Mouse (Mus musculus): ENCODE measurements at regions not wholly inside any gene's neighbourhood (a gene's known extent, or its start where the extent isn't known, plus 50 kb on each side); places are given as distances from the start of the nearest gene placed in this dataset.

DNA sequence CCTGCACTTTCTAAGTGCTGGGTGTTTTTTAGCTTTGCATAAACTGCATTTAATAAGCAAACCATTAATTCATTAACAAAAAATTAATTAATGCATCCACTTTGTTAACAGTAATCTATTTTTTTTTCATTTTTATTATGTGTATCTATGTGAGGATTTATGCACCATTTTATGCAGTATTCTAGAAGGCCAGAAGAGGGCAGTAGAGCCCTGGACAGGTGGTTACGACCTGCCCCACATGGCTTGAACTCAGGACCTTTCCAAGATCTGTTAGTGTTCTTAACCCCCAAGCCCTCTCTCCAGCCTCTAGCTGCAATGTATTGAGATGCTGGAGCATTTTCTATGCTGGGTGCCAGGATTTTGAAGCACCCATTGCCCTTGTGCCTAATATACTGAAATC is 377.6 kb upstream of the Tbx3 start:
- intact Hi-C loops (cut with DNase I), result no loop called here

DNA sequence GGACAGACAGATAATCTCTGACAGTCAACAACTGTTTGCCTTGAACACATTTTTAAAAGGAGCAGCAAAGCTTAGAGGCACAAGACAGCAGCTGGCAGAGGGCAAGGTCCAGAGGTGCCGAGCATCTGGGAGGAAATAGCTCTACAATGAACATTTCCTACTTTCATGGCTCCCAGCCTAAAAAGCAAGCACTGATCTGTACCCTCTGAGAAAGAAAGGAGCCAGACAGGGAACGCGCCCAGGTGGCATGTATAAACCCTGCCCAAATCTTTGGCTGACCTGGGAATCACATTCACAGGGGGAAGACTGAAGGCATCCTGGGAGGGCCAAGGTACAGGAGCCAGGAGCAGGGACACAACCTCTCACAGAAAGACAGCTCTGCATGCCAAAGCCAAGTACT is 371.2 kb upstream of the Tbx3 start:
- Histone ChIP-seq H3K4me3 (no peak overlapping the region), H3K27ac (no peak overlapping the region)
- TF ChIP-seq CTCF (IDR thresholded peaks at IDR 0.05), result no peak
- intact Hi-C loops (cut with DNase I), result no loop called here
- no peak for DNase-seq

More for the DNA sequence above, 377.6 kb upstream of the Tbx3 start:
- no peak for DNase-seq
- peak; percentile 29; the same call in 1 of the 2 replicates for TF ChIP-seq CTCF (IDR thresholded peaks at IDR 0.05)
- Histone ChIP-seq H3K4me3 (no peak overlapping the region), H3K27ac (no peak overlapping the region)

DNA sequence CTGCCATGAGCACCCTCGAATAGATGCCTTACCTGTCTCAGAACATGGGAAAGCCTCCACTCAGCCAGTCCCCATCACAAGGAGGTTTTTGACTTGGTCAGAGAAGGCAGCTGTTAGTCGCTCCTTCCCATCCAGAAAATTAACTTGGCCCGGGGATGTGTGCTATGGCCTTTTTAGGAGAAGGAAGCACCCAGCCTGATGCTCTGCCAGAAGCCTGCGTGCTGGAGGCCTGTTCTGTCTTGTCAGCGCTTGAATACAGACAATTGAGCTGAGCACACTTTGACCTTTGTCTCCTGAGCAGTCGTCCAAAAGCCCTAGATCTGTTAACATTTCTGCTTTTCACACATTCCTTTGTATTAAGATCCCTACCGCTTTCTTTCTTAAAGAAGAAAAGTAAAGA is 370.4 kb upstream of the Tbx3 start:
- intact Hi-C loops (cut with DNase I), result no loop called here
- DNase-seq, result peak; percentile 32
- TF ChIP-seq CTCF (IDR thresholded peaks at IDR 0.05), result no peak
- Histone ChIP-seq H3K27ac (no peak overlapping the region), H3K4me3 (no peak overlapping the region)

DNA sequence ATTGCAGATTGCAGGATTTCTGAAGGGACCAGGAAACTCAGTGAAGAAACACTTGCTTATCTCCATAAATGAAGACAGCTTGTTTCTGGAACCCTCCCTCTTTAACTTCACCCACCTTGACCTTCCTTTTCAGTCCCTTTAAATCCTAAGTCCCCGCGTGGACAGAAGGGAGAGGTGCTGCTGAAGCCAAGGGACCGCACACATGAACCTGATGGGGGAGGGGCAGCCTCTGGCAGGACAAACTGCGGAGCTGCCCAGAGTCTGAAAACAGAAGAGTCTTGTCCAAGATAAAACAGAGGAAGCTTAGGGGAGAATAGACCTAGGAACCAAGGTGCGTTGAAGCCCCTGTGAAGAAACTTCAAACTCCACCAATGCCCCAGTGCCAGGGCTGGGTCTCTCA is 368.9 kb upstream of the Tbx3 start:
- peak; percentile 32 for DNase-seq
- intact Hi-C loops (cut with DNase I), result no loop called here
- no peak overlapping the region for H3K27ac ChIP-seq
- no peak for TF ChIP-seq CTCF (IDR thresholded peaks at IDR 0.05)
- no peak overlapping the region for H3K4me3 ChIP-seq

DNA sequence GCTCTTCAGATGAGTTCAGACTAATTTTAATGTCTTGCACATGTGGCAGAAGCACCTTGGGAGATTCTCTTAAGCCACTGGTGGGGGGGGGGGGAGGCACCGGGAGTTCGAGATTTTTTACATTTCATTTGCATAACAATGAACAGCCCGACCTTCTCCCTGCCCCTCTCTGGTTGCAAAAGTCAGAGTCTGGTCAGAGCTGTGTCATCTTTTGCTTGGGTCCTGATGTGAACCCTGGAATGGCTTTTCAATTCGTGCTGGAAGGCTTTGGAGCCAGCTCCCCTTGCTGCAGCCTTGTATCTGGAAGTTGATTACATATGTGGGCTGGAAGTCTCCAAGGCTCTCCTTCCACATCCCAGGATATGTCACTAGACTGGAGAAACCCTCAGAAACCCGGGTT is 365.7 kb upstream of the Tbx3 start:
- no peak overlapping the region for H3K4me3 ChIP-seq
- no peak for TF ChIP-seq CTCF (IDR thresholded peaks at IDR 0.05)
- intact Hi-C loops (cut with DNase I), result no loop called here
- H3K27ac ChIP-seq, result no peak overlapping the region
- DNase-seq, result no peak

DNA sequence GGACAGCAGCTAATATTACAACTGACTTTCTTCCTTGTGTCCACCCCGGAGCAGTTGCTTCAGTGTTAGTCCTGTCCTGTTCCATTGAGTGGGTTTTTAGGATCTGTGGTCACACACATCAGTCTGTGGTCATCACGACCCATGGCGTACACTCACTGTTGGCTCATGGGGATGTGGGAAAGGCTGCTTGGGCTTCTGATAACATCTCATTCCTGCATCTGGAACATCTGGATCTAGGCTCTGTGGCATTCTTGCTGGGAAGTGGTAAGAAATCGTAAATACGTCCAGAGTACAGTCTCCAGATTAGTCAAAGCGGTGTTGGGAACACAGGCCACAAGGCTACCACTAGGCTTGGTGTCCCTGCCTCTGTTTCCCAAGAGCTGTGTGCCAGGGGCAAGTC is 362.7 kb upstream of the Tbx3 start:
- no peak overlapping the region for H3K27ac ChIP-seq
- TF ChIP-seq CTCF (IDR thresholded peaks at IDR 0.05), result no peak
- intact Hi-C loops (cut with DNase I), result no loop called here
- DNase-seq, result no peak
- no peak overlapping the region for H3K4me3 ChIP-seq

DNA sequence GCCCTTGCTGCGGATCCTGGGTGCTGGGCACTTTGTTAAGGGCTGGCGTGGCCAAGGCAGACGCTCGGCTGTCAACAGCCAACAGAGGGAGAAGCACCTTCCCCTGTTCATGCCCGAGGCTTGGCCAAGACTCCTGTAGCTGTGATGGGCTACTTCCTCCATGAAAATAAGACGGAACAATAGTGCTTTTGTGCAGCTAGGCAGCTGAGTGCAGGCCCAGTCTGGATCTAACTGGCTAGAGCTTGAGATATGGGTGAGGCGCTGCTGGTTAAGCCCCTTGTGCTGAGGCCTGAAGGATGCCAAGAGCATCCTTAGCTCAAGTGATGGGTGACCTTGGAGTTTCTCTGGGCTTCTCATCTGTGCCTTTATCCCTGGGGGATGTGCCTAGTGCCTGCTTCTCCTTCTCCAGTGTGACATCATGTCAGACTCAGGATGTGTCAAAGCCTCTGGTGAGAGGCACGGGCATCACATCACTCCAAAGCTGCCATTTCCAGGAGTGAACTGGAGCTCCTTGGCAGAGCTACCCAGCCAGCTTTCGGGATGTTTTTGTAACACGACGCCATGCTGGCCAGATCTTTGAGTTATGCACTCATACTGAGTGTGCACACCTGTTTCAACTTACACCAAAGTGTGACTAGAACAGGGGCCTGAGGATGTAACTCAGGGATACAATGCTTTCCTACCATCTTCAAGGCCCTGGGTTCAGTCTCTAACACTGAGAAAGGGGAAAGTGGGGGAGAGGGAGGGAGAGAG is 360.1 kb upstream of the Tbx3 start:
- intact Hi-C loops (cut with DNase I), result no loop called here
- no peak for TF ChIP-seq CTCF (IDR thresholded peaks at IDR 0.05)
- no peak overlapping the region for H3K4me3 ChIP-seq
- no peak overlapping the region for H3K27ac ChIP-seq
- no peak for DNase-seq

DNA sequence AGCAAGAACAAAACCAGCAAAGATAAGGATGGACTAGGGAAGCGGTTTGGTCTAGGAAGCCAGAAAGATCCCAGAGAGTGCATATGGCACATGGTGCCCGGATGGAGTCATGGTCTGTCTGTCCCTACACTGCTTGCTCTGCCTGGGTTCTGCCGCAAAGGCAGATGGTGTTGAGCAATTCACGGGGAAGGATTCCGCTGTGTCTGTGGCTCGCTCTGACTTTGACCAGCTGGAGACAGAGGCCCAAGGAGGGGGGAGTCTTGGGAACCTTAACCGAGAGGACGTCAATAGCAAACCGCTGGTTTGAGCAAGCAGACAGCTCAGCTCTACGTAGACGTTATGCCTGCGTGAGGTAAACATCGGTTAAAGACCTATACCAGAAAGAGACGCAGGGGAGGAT is 357.7 kb upstream of the Tbx3 start:
- H3K4me3 ChIP-seq, result no peak overlapping the region
- no peak for DNase-seq
- TF ChIP-seq CTCF (IDR thresholded peaks at IDR 0.05), result no peak
- intact Hi-C loops (cut with DNase I), result no loop called here
- no peak overlapping the region for H3K27ac ChIP-seq

DNA sequence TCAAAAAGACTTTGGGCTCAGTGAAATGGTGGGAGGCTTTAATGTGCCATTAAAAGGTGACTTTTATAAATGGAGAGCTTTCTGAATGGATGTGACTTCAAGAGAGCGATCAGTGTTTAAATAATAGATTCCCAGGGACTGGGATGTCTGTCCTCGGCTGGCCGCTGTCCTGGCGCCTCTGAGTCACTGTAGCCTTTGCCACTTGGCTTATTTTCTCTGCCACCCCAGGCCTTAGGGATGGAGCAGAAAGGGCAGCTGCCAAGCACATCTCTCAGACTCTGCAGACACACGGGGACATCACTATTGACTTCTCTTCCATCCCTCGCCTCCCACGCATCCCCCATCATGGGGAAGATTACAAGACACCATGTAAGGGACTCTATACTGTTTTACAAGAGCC is 355.3 kb upstream of the Tbx3 start:
- no peak for DNase-seq
- Histone ChIP-seq H3K4me3 (no peak overlapping the region), H3K27ac (no peak overlapping the region)
- intact Hi-C loops (cut with DNase I), result no loop called here
- TF ChIP-seq CTCF (IDR thresholded peaks at IDR 0.05), result no peak

DNA sequence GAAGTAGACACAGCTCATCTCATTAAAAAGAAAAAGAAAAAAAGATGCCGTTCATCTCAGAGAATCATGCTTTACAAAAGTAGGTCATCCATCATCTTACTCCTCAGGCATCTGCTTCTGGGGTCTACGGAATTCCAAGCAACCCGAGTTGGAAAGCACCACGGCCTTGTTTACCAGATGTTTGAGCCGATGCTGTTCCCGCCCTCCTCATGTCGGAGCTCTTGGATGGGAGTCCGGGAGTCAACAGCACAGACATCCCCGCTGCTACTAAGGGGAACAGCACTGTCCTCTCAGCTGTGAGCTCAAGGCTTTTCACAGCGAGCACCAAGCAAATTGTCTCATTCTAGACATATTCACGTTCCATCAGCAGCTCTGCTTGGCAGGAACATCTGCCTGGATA is 352.9 kb upstream of the Tbx3 start:
- no peak overlapping the region for H3K27ac ChIP-seq
- no peak overlapping the region for H3K4me3 ChIP-seq
- intact Hi-C loops (cut with DNase I), result no loop called here
- TF ChIP-seq CTCF (IDR thresholded peaks at IDR 0.05), result no peak
- peak; percentile 29 for DNase-seq

DNA sequence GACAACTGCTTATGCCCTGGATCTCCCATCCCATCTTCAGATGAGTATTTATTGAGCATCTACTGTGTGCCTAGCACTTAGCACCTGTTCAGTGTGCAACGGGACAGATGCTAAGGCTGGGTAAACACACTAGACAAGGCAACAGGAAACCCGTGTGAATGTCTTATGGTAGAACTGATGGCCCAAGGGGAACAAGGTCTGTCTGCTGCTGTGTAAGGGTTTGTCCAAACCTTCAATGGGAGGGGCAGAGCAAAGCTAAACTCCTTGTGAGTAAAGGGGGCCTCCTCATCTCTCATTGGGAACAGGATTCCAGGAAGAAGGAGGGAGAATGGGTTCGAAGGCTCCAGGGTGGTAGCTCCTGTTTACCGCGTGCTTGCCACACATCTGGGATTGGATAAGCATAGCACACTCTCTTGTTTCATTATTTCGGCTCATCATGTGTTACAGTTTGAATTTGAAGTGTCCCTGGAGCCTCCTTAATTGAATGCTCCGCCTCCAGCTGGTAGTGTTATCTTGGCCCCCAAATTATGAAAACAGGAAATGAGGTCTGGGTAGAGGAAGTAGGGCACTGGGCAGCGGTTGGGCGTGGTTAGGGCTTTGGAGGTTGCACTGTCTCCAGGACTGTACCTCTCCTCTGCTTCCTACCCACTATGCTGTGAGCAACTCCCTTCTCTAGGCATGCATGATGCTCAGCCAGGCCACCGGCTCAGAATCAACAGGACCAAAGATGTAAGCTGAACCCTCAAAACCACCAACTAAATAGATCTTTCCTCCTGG is 348.9 kb upstream of the Tbx3 start:
- H3K27ac ChIP-seq, result no peak overlapping the region
- DNase-seq, result no peak
- no peak overlapping the region for H3K4me3 ChIP-seq
- TF ChIP-seq CTCF (IDR thresholded peaks at IDR 0.05), result no peak
- intact Hi-C loops (cut with DNase I), result no loop called here

DNA sequence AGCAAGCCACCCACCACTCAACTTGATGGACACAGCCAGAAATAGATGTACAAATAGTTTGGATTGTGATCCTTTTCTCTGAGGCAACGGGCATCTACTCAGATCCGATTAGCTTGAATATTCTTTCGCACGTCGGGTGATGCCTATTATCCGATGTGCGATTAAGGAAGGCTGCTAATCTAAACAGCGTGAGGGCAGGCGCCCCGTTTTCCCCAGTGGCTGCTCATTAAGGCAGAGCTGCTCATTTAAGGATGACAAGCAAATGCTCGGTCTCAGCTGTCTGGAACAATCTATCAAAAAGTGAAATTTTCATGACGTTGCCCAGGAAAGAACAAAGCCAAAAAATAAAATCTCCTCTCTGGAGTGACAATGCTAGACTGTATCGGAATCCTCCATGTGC is 348.1 kb upstream of the Tbx3 start:
- Histone ChIP-seq H3K27ac (no peak overlapping the region), H3K4me3 (no peak overlapping the region)
- no peak for TF ChIP-seq CTCF (IDR thresholded peaks at IDR 0.05)
- no peak for DNase-seq
- intact Hi-C loops (cut with DNase I), result no loop called here

DNA sequence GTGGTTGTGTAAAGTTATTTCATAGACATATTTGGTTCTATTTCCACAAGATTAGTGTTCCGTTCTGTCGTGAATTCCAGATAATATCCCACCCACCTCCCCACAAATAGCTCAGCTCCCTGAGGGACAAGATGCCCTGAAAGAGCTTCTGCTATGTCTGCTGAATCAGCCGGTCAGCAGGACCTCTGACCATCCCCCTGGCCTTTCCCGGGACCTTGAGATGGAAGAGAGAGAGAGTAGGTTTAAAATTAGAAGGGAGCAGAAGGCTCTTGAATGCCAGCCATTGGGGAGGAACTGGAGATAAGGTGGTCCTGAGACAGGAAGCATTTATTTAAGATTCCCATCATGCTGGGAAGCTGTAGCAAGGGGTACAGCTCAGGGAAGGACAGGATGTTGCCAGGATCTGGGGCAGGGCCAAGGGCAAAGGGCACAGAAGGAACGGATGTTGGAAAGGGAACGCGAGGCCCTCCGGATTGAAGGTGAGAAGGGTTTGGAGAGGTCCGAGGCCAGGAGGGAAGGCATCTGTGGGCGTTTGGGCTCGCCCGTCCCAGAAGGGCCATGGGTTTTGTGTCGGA is 344.7 kb upstream of the Tbx3 start:
- Histone ChIP-seq H3K4me3 (no peak overlapping the region), H3K27ac (no peak overlapping the region)
- no peak for TF ChIP-seq CTCF (IDR thresholded peaks at IDR 0.05)
- DNase-seq, result no peak
- intact Hi-C loops (cut with DNase I), result no loop called here

Measured in gastrocnemius, adult 2 months (tissue).